Mouse (Mus musculus): ENCODE results near the gene Slc12a7. TPM values are rescaled to one million over a fixed set of nuclear protein-coding genes. Genes with fewer than 3 reads are reported as not detected.
"Not testable (repeated sequence)": the region's sequence is repeated elsewhere in the genome, so short reads cannot be mapped to it uniquely, and the experiment has no call there.

Gene Slc12a7
- total RNA-seq (2021): 1 to 10 TPM; 2.9 to 5.1 TPM
- long read RNA-seq, full-length matches to known transcripts: 2 of 6 reads
- long read RNA-seq, partial matches to known transcripts: 1 of 6 reads
- long read RNA-seq, other reads (novel, unspliced or antisense): 3 of 6 reads

DNA sequence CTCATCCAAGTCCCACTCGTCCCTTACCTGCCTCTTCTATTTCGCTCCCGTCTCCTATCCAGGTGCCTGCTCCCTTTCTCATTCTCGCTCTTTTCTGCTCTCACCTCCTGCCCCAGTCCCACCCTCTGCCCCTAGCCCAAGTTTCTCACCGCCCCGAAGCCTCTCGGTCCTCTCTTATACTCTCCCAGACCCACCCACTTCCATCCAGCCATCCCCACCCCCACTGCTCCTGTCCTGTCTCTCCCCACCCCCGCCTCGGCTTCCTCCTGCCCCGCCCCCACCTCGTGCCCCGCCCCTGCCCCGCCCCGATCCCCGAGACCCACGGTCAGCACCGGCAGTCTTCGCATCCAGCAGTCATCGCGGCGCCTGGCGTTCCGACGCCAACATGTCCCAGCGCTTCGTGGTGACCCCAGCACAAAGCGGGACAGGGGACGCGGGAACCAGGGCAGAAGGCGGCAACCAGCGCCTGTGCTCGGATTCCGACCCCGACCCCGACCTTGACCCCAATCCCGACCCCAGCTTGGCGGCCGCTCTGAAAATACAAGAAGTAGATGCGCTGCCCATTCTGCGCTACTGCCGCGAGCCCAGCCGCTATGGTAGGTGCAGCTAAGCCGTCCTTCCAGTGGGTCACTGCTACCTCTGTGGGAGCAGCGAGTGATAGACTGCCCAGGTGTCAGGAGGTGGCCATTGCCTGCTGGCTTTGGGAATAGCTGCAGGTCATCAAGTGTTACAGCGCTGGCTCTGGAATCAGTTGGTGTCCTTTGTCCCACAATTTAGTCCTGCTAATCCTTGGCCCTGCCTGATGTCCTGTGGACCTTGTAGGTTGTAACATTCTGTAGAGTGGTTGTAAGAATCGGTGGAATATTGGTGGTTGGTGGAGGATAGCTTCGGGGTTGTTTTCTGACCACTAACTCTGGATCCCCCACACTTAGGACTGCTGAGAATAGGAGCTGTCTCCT lies at the start of gene Slc12a7:
Slc12a7 (plus strand) TSS at position 353 of the 959 bp plus-strand sequence.
- no peak for DNase-seq (ENCODE audit: low spot score in 2 of 2)

DNA sequence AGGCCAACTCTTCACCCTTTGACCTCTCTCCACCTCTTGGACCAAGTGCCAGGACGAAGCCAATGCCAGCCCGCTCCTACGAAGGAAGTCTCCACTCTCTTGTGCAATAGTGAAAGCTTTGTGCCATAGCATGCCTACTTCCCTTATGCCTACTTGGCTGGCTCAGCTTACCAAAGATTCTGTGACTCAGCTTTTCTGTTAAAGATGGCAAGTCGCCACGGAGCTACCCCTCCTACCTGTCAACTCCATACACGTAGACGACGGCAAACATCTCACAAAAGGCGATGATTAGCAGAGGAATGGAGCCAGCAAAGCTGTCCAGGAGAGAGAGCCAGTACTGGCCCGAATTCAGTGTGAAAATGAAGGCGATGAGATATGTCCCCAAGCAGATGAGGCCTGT lies 49.2 kb upstream of the Slc12a7 start:
- DNase-seq (ENCODE audit: low spot score in 2 of 2): peak; percentile 42 to 46

DNA sequence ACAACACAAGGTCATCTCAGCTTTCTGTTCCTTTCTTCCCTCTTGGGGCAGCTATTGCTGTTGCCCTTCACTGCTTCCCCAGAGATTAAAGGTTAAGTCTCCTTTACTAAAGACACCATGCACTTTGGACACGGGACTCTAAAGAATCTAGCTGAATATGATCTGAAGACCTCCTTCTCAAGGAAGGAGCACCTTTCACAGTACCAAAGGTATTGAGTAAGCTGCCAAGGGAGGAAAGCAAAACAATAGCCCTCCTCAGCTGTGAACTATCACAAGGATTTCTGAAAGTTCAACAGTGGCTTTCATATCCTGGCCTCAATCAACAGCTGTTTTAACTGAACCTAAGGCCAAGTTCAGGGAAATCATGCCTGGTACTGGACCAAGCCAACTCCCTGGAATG lies 48.5 kb upstream of the Slc12a7 start:
- DNase-seq (ENCODE audit: low spot score in 2 of 2): no peak

DNA sequence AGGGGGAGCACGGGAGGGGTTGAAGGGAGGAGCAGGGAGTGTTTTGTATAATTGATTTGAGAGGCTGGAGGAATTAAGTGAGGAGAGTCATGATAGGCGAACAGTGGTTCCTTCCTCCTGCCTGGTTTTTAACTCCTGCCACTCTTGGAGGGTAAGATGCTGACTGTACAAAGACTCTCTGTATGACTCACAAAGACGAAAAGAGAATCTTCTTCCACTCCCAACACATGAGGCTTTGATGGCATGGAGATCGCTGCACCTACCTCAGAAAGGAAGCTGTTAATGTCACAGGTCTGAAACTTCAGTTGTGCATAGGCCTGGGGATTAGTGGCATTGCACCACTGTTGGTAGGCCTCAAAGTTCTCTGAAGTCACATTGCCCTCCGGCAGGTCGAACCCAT lies 47.4 kb upstream of the Slc12a7 start:
- DNase-seq (ENCODE audit: low spot score in 2 of 2): no peak

DNA sequence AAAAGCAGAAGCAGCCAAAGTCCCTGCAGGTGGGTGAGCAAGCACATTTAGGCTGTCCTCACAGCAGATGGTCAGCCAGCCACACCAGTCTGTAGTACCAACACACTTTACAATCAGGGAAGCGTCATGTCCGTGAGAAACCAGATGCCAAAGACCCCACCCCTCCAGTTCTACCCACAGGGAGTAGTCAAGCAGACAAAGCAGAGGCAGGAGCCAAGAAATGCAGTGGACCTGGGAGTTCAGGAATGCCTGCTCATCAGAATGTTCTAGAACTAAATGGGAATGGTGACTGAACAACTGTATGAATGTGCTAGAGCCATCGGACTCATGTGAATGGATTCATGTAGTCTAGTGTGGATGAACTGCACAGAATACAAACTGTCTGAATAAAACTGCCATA lies 45.3 kb upstream of the Slc12a7 start:
- no peak for DNase-seq (ENCODE audit: low spot score in 2 of 2)

DNA sequence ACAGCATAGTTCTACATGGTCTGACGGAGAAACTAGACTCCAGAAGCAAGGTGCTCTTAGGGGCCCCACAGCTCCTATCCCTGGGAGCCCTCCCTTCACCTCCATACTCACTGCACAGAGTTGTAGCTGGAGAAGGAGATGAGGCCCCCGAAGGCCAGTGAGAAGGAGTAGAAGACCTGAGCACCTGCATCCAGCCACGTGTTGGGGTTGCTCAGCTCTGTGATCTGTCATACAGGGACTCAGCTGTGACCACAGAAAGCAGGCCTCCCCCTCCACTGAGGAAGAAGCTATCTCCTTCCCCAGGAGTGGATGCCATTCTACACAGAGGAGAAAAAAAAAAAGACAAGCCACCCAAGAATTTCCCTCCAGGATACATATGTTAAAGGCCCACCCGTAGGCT lies 44.0 kb upstream of the Slc12a7 start:
- DNase-seq (ENCODE audit: low spot score in 2 of 2): no peak

DNA sequence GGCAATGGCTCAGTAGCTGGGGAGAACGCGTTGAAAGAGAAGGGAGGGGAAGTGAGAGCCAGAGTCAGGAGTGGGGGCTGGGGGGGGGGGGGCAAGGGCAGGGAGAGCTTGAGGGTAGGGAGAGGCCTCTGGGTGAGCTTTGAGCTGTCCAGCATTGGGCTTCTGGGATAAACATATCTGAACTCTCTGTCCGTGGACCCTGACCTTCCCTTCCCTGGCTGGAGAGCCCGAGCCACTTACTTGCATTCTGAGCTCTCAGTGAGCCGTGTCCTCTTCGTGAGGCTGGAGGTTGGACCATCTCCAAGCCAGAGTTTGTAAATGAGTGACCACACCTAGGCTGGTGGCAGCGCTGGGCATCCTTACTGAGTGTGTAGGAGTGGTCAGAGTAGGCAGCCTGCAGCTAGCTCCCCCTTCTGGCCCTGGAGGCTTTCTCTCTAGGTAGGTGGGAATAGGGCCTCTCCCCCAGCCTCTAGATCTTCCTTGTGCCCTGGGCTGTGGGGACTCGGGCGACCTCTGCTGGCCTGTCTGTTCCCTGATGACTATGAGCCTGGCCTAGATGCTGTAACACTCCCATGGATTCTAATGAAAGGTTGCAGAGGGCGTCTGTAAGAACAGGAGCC lies 40.5 kb upstream of the Slc12a7 start:
- peak; percentile 21 to 65 for DNase-seq (ENCODE audit: low spot score in 2 of 2)

DNA sequence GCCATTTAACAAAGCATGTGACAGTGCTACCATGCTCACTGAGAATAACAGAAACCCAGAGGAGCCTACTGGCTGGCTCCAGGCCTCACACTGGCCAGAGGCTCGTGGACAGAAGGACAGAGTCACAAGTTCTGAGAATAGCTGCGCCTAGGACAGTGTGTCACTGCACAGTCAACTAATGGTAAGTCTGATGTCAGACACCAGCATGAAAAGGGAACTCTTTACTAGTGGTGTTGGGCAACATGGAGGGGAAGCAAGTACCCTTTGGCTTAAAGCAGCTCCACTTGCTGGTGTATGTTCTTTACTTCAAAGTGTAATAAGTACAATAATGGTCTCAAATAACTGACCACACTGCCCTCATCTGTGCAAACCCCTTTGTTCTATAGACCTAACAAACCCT lies 39.6 kb upstream of the Slc12a7 start:
- DNase-seq (ENCODE audit: low spot score in 2 of 2): no peak

DNA sequence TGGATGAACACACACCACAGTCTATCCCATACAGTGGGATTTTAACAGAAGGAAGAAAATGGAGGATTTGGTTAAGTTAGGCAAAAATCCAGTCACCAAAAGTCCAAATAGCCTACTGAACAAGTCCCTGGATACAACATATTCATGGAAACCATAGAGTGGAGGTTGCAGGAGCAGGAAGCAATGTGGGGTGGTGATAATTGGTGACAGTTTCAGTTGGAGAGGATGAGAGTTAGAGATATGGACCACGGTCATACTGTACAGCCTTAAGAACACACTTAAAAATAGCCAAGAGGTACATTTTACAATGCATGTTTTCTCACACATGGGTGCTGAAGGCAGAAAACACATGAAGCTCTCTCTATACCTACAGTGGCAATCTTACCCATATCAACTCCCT lies 37.9 kb upstream of the Slc12a7 start:
- DNase-seq (ENCODE audit: low spot score in 2 of 2): no peak

DNA sequence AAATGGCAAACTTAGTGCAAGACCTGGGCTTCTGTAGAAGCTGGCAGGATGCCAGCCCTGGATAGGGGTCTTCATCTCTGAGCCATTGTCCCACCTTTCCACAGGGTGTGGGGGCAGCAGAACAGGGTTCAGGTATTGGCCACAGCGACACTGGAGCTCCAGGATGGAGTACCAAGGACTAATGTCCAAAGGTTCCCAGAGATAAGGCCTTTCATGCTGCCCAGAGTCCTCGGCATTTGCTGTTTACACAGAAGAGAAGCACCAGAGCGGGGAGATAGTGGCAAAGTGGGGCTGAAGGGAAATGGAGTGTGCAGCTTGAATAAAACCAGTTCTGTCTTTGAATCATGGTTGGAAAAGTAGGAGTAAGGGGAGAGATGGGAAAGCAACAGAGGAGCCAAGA lies 36.4 kb upstream of the Slc12a7 start:
- no peak for DNase-seq (ENCODE audit: low spot score in 2 of 2)

DNA sequence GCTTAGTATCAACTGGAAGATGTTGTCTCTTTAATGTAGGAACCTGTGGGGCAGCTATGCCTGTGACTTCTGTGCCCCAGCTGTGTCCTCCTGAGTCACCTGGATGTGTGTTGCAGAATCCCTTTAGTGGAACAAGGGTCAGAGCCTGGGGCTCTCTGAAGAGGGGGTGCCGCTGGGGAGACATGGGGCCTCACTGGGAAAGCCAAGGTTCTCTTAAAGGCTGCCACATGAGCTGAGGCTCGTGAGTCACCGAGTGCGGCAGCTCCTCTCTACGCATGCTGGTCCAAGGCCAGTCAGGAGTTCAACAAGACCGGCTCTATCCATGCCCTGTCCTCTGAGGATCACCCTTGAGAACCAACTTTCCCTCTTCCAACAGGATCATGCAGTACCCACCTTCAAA lies 33.2 kb upstream of the Slc12a7 start:
- no peak for DNase-seq (ENCODE audit: low spot score in 2 of 2)

DNA sequence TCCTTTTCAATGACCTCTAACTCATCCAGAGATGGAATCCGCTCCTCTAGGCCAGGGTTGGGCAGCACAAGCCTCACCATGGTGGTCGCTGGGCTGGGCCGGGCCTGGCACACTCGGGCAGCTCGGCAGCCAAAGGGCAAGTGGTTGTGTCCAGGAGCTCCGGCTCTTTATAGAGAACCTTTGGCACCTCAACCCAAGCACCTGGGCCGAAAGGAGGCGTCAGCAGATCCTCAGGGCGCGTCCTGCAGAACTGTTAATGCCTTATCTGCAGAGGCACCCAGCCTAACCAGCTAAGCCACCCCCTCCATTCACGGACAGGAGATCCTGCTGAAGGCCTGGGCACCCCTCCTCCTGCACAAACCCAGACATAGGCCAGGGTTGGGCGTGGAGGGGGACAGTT lies 32.3 kb upstream of the Slc12a7 start:
- no peak for DNase-seq (ENCODE audit: low spot score in 2 of 2)

DNA sequence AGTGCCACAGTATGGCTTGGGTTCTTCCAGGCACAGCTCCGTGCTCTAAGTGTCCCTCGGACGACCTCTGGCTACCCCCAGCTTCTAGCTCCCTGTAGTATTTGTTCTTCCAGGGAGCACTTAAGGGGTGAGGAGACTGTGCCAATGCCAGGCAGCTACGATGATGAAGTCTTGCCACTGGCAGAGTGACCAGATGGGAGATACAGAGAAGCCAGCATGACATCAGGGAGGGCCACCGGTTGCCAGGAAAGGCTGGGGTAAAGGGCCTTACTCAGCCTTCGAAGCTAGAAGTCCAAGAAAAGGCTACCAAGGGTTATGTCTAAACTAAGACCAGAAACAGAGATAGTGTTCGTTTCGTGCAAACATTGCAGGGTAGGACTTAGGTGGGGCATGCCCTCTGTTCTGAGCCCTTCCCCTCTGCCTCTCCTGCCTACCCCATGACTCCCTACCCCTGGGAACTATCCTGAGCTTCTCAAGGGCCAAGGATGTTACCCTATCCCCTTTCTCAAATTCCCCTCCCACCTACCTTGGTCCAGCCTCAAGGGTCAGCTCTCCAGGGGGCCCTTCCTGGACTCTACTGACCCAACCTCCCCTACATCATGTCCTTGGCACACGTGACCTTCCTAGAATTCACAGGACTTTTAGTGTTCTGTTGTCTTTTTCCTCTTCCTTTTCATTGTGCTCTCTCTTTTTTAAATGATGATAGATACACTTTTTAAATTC lies 31.6 kb upstream of the Slc12a7 start:
- DNase-seq (ENCODE audit: low spot score in 2 of 2): no peak

DNA sequence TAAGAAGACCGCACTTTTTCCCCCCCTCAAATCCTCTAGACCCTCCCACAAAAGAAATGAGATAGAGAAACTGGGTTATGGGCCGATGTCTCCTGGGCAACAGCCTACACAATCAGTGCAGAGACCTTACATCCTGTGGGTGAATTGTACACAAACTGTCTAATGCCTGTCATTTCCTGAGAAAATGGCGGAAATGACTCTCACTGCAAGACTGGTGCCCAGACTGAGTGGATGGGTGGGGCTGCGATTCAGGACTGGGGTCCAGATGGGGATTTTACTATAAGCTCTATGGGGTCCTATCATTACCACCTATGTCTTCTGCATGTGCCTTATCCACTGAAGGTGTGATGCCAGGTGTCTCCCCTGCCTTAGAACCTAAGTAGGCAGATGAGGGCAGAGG lies 30.1 kb upstream of the Slc12a7 start:
- DNase-seq (ENCODE audit: low spot score in 2 of 2): no peak

DNA sequence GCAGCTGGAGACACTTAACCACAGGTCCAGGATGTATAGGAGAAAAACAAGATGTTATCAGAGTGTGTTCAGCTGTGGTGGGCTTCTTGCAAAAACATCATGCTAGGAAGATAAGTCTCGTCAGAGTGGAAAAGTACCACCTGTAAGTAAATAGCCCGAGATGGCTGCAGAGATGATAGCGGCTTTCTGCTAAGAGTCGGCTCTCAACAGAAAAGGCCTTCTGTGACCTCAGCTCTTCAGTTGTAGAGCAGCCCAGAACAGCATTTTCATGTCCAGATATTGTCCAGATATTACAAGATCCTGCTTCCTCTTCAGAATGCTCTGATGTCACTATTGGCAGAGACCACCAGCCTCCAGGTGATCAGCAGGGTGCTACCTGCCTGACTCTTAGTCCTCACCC lies 29.4 kb upstream of the Slc12a7 start:
- not testable (repeated sequence) for DNase-seq (ENCODE audit: low spot score in 2 of 2)

DNA sequence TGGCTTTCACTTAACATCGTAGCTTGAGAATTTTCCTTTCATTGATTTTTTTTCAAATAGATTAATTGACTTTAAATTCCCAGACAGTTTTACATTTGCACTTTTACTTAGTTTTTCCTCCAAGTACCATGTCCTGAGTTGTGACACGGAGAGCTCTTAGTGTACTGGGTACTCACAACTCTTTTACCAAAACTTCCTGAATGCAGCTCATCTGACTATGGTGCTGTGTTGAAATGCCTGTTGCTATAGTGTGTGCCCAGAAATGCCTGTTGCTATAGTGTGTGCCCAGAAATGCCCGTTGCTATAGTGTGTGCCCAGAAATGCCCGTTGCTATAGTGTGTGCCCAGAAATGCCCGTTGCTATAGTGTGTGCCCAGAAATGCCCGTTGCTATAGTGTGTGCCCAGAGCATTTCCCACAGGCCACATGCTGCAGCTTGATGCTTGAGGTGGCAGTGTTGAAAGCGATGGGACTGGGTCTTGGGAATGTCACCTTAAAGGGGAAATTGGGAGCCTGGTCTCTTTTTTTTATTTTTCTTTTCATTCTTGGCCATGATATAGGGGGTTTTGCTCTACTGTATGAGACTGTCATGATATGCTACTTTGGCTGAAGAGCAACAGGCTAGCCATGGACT lies 28.1 kb upstream of the Slc12a7 start, which contains the start of gene Slc6a19:
Slc6a19 (minus strand) TSS at position 172 of the 632 bp plus-strand sequence.
- no peak for DNase-seq (ENCODE audit: low spot score in 2 of 2)

DNA sequence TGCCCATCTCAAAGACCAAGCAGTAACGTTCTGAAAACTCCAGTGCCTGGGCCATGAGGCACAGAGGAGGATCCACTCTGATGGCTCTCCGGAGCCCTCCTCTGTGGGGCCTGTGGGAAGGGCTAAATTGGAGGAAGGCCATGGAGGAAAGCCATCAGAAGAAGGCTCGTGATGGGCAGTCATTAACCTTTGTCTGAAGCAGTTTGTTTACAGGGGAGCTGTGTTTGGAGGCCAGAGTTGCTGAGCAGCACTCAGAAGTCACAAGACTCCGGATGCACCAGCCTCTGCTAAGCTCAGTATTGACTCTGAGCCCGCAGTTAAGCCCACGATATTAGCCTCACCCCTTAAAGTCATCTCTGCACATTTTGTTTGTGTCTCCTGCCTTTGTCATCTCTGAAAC lies 23.4 kb upstream of the Slc12a7 start:
- no peak for DNase-seq (ENCODE audit: low spot score in 2 of 2)

DNA sequence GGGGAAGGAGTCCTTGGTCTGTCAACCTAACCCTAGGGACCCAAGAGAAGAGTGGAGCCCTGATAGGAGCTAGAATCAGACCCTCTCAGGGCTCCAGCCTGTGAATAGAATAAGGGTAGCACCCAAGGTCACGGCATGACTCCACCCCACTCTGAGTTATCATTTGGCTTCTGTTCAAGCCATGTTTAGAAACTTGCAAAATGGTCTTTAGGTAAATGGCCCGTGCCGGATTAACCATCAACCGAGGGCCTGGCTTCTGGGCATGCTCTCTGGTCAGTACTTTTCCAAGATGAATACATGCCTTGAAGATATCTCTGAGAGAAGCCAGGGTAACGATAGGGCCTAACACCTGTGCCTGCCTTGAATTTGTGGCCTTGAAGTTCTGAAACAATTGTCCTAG lies 21.7 kb upstream of the Slc12a7 start:
- DNase-seq (ENCODE audit: low spot score in 2 of 2): no peak

DNA sequence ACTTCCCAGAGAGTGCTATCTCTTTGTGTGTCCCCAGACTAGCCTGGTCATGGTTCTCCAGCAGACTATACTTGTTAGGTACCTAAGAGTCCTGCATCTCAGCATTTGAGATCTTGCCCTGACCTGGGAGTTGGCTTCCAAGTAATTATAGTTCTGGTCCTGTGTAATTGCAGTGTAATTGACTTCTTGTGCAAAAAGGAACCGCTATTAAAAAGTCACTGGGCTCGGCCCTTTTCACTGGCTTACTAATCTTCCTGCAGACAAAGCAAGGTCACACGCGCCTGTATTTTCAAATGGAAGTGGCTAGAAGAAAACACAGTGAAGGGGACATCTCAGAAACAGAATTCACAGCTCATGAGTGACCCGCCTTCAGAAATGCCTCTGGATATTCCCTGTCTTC lies 21.1 kb upstream of the Slc12a7 start:
- DNase-seq (ENCODE audit: low spot score in 2 of 2): no peak

DNA sequence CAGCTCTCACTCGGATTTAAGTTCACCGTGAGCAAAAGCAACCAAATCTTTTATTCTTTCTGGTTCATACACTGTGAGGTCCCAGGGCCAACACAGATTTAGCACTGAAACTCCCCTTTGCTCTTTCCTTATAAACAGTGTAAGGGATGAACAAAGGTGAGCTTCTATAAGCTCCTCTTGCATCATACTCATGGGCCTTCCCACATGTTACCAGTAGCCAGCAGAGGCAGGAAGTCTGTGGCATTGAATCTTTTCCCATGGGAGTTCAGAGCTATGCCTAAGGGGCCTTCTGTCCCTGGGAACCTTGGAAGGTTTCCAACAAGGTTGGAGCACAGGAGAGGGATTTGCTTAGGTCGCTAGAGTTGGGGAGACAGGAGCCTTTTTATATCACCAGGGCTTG lies 20.7 kb upstream of the Slc12a7 start:
- DNase-seq (ENCODE audit: low spot score in 2 of 2): no peak

DNA sequence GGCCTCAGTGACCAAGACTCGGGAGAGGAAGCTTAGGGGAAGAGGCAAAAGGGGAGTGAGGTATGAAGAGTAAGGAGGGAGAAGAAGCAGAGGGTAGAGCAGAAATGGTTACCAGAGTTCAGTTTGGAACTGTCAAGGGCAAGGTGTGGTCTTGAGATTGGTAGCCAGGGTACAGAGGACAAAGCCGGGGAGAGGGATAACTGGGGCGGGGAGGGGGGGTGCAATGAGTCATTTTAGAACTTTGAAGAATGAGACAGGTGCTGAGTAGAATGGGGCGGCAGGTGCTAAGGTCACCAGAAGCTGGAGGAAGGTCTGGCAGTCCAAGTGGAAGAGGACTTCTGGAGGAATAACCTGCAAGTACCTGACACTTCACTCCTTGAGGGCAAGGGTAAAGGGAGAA lies 19.7 kb upstream of the Slc12a7 start:
- DNase-seq (ENCODE audit: low spot score in 2 of 2): no peak
